Mouse (Mus musculus) retina, postnatal 7 days (tissue): ENCODE data around the gene Nipa2.
"Not testable (repeated sequence)": the region's sequence is repeated elsewhere in the genome, so short reads cannot be mapped to it uniquely, and the experiment has no call there.

Source experiments
- DNase-seq: peaks from one replicate; pipeline ENCODE4 v3.0.0-alpha.2; 2012; ENCODE audit warnings: low read depth, low spot score

The Nipa2 gene

DNA sequence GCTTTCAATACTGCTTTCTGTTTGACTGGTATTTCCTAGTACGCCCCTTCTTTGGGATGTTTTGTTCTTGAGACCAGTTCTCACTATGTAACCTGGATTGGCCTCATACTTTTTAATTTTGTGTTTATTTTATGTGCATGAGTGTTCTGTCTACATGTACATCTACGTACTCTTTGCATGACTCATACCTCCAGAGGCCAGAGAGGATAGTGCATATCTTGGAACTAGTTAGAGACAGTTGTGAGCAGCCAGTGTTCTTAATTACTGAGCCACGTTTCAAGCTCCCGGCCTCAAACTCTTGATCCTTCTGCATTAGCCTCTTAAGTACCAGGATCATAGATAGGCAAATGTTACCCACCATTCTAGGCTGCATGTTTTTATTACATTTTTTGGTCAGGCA, 23.9 kb downstream of the Nipa2 start:
- DNase-seq = no peak

GRCm38 (mm10) chr7:55935025-55935424, 27.3 kb downstream of the Nipa2 start:
- no peak for DNase-seq

- DNase-seq = no peak
These were observed 33.6 kb downstream of the Nipa2 start for GRCm38 (mm10) chr7:55928649-55929048.

DNA sequence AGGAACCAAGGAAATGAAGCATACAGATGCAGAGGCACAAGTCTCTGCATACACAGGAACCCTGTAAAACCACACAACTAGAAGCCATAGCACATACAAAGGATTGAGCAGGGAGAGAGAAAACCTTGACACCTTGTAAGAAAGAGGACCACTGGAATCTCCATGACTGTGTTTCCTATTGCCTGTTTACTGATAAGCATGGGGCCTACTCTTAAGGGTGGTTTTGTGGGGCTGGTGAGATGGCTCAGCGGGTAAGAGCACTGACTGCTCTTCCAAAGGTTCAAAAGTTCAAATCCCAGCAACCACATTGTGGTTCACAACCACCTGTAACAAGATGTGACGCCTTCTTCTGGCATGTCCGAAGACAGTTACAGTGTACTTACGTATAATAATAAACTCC, 35.0 kb downstream of the Nipa2 start:
- no peak for DNase-seq

DNA sequence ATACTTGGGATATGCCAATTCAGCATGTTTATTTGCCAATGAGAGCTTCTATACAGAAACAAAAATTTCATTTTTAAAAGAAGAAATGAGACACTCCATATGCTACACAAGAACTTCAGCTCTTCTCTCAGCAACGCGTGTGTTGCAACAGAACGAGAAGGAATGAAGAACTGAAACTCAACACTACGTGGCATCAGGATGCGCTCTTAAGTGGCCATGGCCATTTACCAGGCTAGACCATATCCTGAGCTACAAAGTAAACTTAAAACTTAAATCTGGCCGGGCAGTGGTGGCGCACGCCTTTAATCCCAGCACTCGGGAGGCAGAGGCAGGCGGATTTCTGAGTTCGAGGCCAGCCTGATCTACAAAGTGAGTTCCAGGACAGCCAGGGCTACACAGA, 43.9 kb downstream of the Nipa2 start:
- DNase-seq = not testable (repeated sequence)

- DNase-seq = no peak
These were observed 50.2 kb downstream of the Nipa2 start for GRCm38 (mm10) chr7:55912118-55912517.

DNA sequence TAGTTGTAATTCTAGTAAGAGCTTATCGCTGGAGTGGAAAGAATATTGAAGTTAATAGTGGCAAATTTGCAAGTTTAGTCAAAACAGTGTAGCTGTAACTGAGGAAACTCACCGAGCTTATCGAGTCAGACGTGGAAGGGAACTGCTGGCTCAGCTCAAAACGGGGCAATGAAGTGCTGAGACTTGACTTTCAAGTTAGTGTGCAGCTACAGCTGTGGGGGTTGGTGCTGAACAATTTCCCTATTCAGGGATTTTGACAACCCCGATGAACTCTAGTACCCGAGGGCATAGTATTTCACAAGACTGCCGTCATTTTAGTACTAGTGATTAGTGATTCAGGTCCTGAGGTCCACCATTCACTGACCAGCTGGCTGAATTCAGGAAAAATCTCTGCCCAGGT, 50.9 kb downstream of the Nipa2 start:
- DNase-seq = no peak

DNA sequence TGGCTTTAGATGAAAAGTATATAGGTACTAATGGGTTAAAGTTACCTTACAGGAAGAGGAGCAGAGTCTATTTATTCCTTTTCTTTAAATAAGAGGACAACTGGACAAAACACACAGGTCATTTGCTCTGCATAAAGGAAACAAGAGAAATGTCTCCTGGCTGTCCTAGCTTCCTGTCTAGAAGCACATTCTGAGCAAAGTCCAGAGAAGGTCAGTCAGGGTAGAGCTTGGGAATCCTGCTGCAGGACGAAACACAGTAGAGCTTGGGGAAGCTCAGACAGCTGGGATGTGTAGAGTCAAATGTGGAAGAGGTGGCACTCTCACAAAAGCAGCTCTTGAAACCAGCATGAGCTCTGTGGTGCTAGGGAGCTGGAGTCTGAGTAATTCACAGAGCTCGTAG, 51.9 kb downstream of the Nipa2 start:
- no peak for DNase-seq

DNA sequence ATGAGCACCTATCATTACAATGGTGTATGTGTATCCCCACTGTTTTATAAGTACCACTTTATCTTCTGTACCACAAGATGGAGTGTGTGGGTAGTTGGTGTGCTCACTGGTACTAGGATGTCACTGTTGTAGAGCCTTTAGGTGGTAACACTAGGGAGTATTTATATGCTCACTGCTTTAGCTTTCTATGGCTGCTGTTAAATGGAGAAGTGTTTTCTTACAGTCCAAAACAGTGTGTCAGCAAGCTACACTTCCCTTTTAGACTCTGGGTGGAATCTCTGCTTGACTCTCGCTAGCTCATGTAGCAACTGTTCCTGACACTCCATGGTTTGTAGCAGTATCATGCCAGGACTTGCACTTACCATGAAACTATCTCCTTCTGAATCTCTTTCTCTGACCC, 52.8 kb downstream of the Nipa2 start:
- DNase-seq = no peak

- no peak for DNase-seq
These were observed 56.8 kb downstream of the Nipa2 start for GRCm38 (mm10) chr7:55905449-55905848.

- DNase-seq = no peak
These were observed 58.5 kb downstream of the Nipa2 start for GRCm38 (mm10) chr7:55903766-55904165.

- no peak for DNase-seq
These were observed 70.5 kb downstream of the Nipa2 start for GRCm38 (mm10) chr7:55891797-55892196.

DNA sequence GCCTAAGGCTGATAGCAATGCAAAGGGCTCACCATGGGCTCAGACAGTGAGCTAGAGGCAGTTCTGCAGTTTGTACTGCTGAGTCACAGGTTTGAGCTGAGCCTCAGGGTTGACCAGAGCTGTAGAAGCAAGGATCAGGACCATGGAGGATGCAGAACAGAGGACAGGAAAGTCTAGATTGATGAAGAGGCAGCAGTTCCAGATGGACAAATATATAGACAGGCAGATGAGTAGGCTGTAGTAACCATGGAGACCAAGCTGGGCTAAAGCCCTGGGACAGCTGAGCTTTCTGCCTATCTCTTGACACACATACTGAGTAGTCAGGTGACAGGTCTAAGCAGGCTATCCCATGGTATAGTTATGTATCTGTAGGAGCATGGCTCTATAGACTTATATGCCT, 71.5 kb downstream of the Nipa2 start:
- DNase-seq = no peak

DNA sequence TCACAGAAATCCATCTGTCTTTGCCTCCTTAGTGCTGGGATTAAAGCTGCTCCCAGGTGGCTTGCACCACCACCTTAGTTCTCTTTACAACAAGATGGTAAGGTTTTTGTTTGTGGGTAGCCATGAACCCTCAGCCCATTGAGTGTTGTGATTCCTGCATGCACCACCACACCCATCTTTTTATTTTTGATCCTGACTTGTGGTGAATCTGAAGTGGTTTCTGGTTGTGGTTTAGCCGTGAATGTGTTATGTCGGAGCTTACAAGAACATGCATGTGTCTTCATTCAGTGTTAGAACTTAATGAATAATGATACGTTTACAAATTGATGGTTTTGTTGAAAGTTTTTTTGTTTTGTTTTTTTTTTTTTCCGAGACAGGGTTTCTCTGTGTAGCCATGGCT, 72.3 kb downstream of the Nipa2 start:
- DNase-seq = no peak

DNA sequence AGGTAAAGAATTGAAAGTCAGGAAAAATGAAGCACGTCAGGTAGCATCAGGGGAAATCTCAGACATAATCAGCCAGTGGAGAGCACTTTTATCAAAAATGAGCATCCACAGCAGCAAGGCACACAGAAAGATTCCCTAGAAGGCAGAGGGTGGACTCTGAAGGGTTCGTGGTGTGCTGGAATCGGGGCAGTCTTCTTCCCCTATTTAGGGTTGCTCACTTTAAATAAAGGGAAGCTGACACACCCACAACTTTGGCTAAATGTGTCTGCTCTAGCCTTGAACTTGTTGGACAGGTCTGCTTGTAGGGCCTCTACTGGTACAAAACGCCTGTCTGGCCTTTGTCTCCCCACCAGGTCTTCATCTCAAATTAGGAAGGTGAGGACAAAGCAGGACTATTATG, 73.7 kb downstream of the Nipa2 start:
- DNase-seq = no peak
